Mouse (Mus musculus) megakaryocyte, embryonic 14.5 days (primary cell): Measurements from ENCODE around the gene Ak5.

Experiments used
- FLI1 ChIP-seq: IDR thresholded peaks from 2 replicates; pipeline ENCODE4 v1.6.1; 2012; ENCODE audit warnings: low read length, inconsistent platforms, mixed read lengths
- GATA1 ChIP-seq: IDR thresholded peaks from 3 replicates; pipeline ENCODE4 v1.6.1; 2012; ENCODE audit warnings: mixed read lengths, low read length, inconsistent platforms, borderline replicate concordance

DNA sequence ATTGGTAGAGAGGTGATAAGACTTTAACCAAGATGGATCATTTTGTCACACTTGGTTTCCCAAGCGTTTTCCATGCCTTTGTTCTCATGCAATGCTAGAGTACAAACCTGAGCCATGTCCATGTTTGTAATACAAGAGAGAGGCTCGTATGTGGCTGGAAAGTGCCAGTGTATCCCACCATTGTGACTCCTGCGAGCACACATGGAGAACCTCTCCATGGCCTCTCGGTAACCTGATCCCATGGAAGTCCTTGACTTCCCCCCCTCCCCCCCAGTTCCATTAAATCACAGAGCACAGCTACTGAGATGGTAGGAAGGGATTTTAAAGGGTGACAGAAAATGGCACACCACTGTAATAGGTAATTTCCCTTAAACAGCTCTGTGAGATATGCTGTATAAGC is 207.4 kb downstream of the Ak5 start:
- TF ChIP-seq GATA1 (no peak), FLI1 (no peak)
